Mouse (Mus musculus) testis, adult 2 months (tissue): ENCODE data around the gene Reep1.

Experiments
- CTCF ChIP-seq: fragments of 200-500 bp; IDR thresholded peaks from 2 replicates; pipeline ENCODE4 v1.5.1; 2012; ENCODE audit warnings: low read depth, mild to moderate bottlenecking, inconsistent platforms, low read length, moderate library complexity; ENCODE audit not compliant: control insufficient read depth, insufficient read depth, insufficient replicate concordance
- POLR2A ChIP-seq: fragments of 200-500 bp; IDR thresholded peaks from 2 replicates; pipeline ENCODE4 v1.6.1; 2012; ENCODE audit warnings: low read depth, mild to moderate bottlenecking, inconsistent platforms, low read length, moderate library complexity; ENCODE audit not compliant: control insufficient read depth

DNA sequence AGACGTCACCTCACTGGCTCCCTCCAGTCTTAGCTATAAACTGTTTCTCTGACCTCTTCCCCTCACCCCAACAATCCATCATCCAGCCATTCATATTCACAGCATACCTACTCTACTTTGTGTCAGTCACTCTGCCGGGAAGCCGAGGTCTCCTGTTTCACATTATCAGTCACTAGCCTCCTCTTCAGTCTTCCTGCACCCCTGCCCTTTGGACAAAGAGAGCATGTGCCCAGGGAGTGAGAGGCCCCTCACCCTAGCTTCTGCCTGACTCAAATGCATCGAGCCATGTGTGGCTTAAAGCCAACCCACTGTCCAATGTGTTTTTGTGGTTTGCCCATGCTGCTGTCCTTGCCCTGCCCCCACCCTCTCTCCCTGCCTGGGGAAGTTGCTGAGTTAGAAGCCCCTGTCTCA lies 28.2 kb downstream of the Reep1 start:
- TF ChIP-seq CTCF (no peak), POLR2A (no peak)
